Mouse (Mus musculus) liver, adult (tissue): Measurements from ENCODE around the gene Ptprn2.

Experiments
- GATA4 ChIP-seq: IDR thresholded peaks from 2 replicates; pipeline ENCODE4 v1.6.1; 2014; ENCODE audit warnings: mild to moderate bottlenecking, low read length; ENCODE audit not compliant: insufficient replicate concordance

Ptprn2 gene

DNA sequence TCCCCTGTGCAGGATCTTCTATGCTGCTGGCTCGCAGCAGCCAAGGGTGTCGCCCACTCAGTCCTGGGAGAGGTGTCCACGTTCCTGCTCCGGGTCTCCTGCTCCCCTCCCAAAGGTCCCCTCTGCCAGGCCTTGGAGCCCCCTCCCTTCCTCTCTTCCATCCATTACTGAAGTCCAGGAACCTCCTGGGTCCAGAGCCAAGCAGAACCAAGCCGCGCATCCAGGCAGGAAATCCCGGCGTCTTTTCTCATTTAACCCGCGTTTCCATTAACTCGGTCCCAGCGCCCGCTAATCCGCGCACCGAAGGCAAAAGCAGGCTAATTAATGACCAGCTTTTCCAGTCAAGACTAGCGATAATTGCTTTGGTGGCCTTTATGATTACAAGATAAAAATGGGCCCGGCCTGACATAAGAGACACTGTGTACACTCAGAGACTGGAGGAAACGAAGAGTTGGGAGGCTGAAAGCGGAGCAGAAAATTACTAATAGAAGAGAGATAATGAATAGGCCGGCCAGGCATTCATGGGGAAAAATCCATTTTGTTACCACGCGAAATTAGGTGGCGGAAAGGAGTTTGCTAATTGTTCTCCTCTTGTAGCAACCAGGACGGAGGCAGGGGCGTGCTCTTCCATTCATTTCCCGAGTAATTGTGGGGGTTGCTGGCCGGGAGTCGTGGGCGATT is 674.8 kb downstream of the Ptprn2 start:
- TF ChIP-seq GATA4, result no peak

- no peak for TF ChIP-seq GATA4
These were observed 676.7 kb downstream of the Ptprn2 start for GRCm38 (mm10) chr12:117162180-117162579.

GRCm38 (mm10) chr12:117163789-117164188 is 678.3 kb downstream of the Ptprn2 start:
- no peak for TF ChIP-seq GATA4

GRCm38 (mm10) chr12:117166266-117166665 is 680.7 kb downstream of the Ptprn2 start:
- no peak for TF ChIP-seq GATA4

DNA sequence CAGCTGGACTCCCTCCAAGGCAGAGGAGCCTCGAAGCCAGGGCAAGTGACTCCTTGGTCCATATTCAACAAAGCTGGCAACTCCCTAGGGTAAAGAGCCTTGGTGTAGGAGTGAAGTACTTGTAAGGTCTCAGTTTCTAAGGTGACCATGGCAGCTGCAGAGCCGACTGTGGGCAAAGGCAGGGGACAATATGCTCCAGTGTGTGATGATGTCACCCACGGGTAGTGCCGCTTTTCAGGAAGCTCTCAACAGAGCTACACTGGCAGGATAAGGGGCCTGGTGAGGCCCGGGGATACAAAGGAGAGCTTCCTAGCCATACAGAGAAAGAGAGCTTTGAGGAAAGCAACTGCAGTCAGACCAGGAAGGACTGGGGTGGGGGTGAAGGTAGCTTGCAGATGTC is 684.1 kb downstream of the Ptprn2 start:
- no peak for TF ChIP-seq GATA4

- TF ChIP-seq GATA4, result no peak
These were observed 687.0 kb downstream of the Ptprn2 start for GRCm38 (mm10) chr12:117172529-117172884.

DNA sequence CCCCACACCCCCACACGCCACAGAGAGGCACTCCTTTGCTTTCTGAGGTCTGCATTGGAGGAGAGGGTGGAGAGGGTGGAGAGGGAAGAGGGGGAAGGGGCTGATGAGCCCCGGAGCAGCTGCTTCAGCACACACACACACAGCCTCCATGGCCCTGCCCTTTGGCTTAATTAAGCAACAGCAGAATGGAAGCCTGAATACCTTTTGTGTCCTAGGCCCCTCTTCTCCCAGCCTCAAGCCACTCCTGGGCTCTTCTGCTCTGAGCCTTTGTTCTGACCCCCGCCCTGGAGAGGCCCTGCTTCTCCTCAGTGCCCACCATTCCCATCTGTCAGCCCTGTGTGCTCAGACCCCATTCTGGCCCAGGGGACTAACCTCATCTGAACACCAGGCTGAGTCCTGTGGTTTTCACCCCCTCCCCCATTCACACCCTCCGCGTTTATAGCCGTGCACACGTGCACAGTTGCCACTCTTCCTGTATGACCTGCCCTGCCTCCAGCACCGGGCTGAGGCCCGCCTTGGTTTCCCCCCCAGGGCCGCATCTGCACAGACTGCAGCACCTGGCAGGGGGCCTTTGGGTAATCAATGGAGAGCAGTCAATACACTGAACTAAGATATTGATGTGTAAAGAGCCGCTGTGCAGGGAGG is 687.5 kb downstream of the Ptprn2 start:
- TF ChIP-seq GATA4, result no peak

GRCm38 (mm10) chr12:117174189-117174588 is 688.7 kb downstream of the Ptprn2 start:
- TF ChIP-seq GATA4, result no peak

GRCm38 (mm10) chr12:117175072-117175681 is 689.7 kb downstream of the Ptprn2 start:
- no peak for TF ChIP-seq GATA4

GRCm38 (mm10) chr12:117176259-117176823 is 690.8 kb downstream of the Ptprn2 start:
- no peak for TF ChIP-seq GATA4

GRCm38 (mm10) chr12:117187167-117187566 is 701.6 kb downstream of the Ptprn2 start:
- TF ChIP-seq GATA4, result no peak

- no peak for TF ChIP-seq GATA4
These were observed 706.5 kb downstream of the Ptprn2 start for GRCm38 (mm10) chr12:117192001-117192400.

DNA sequence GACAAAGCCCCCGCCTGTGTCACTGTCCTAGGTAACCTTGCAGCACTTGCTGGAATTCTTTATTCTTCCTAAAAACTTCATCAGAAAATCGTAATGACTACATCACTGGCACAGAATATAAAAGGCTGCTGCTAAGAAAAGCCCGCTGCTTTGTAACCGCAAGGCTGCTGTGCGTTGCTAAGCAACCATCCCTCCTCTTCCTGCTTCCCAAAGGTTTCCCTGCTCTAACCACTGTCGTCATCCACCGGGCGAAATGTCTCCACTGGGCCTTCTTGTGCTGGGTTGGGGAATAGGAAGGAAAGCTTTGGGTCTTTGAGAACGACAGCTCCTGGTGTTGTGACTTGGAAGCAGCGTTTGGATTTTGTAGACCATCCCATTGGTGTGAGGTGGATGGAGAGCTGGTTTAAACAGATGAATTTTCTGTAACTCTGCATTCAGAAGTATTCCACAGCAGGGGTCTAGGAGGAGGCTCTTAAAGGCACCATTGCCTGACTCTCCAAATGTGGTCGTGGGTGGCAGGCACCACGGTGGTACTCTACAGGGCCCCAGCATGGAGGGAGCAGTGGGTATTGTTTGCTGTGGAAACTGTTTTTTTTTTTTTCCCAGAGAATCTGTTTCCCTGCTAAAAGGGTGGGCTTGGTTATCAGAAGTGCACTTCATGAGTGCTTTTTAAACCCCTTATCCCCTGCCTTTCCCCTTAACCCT is 711.4 kb downstream of the Ptprn2 start:
- no peak for TF ChIP-seq GATA4

GRCm38 (mm10) chr12:117198093-117198492 is 712.6 kb downstream of the Ptprn2 start:
- TF ChIP-seq GATA4, result no peak

DNA sequence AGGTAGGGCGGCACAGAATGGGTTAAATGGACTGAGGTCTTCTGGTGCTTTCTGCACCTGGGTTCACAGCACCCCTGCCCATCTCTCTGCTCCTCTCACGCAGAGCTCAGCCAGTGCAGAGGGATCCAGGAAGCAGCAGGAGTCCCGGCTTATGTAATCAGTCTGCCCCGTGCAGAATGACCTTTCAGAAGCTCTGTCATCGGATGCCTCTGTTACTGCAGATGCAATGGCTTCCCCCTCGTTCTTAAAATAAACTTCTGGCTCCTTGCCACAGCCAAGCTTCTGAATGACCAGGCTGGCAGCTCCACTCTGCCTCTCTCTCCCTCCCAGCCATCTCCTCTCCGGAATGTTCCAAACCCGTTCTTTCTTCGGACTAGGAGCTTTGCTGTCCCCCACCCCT is 714.6 kb downstream of the Ptprn2 start:
- TF ChIP-seq GATA4, result no peak
